Mouse (Mus musculus): ENCODE data around the gene Ei24. TPM values are rescaled to one million over a fixed set of nuclear protein-coding genes. Genes with fewer than 3 reads are reported as not detected.

The Ei24 gene
- total RNA-seq, 2 experiments from 2014 or later = 69.4 to 70.7 TPM

- DNase-seq (ENCODE audit: low spot score) = no peak
Observed at GRCm38 (mm10) chr9:36794487-36794886, 2.7 kb downstream of the Ei24 start.

- DNase-seq (ENCODE audit: low spot score) = no peak
Observed at GRCm38 (mm10) chr9:36792191-36792590, 5.0 kb downstream of the Ei24 start.

- DNase-seq (ENCODE audit: low spot score) = no peak
Observed at GRCm38 (mm10) chr9:36783921-36784320, 13.3 kb downstream of the Ei24 start.

GRCm38 (mm10) chr9:36769048-36769413 is 28.2 kb downstream of the Ei24 start:
- no peak for DNase-seq (ENCODE audit: low spot score)

GRCm38 (mm10) chr9:36768156-36769047 is 28.8 kb downstream of the Ei24 start:
- no peak for DNase-seq (ENCODE audit: low spot score)

- DNase-seq (ENCODE audit: low spot score) = peak; percentile 100
Observed at GRCm38 (mm10) chr9:36767203-36768143, 29.7 kb downstream of the Ei24 start, which contains the start of gene Stt3a. TSS of gene Stt3a (minus strand) at chr9:36767679.

- DNase-seq (ENCODE audit: low spot score) = no peak
Observed at GRCm38 (mm10) chr9:36764378-36764777, 32.8 kb downstream of the Ei24 start.

Other genes starting within 250 kb of the Ei24 start
- not detected for gene Gm17689, start 214.8 kb downstream of the Ei24 start, total RNA-seq (2021)
- not detected for gene A630095E13Rik, start 154.0 kb downstream of the Ei24 start, total RNA-seq (2021)
- not detected for gene Acrv1, start 104.2 kb downstream of the Ei24 start, total RNA-seq (2021)
- under 1 TPM; 0.09 to 0.62 TPM for gene Chek1, start 70.3 kb downstream of the Ei24 start, total RNA-seq (2021)
- 10 to 100 TPM; 31.6 to 40.6 TPM for gene Stt3a, start 29.7 kb downstream of the Ei24 start, total RNA-seq (2021)
- gene Fez1, start 24.5 kb upstream of the Ei24 start, total RNA-seq (2021) = 1 to 10 TPM; 4.0 to 7.0 TPM